In genomic region chr2:156493766-156494165, GRCm38 (mm10) we compare ENCODE assay signal across 13 mouse cellular contexts. TPM values are rescaled to one million over a fixed set of nuclear protein-coding genes. Genes with fewer than 3 reads are reported as not detected.
DNase-seq lines count a peak whose midpoint lies in the region; ATAC-seq lines count a peak whose summit lies in the region.
"Had no signal": no experiment of that assay in that cellular context is flagged by ENCODE, and none has a peak within 500 bp of the region (broad histone marks: within the 10 kb centered on the region; RNA-seq: fewer than 3 reads in every experiment).

No protein-coding gene starts in this region.

- no peaks in the 10 kb centered on the region for H3K27me3 ChIP-seq in heart, embryonic 10.5 days (ENCODE audit: insufficient read depth, poor library complexity, severe bottlenecking)
- no peaks in the 10 kb centered on the region for H3K27me3 ChIP-seq in neural tube, embryonic 11.5 days (ENCODE audit: control insufficient read depth, insufficient read depth, low read length)
- H3K27me3 ChIP-seq in liver, embryonic 15.5 days: no peaks in the 10 kb centered on the region
- H3K27me3 ChIP-seq: intestine, embryonic 15.5 days had no signal

- WGBS in heart, embryonic 10.5 days: 54% methylated on average over 9 of the region's 9 CpGs
- 43% methylated on average over 9 of the region's 9 CpGs for WGBS in neural tube, embryonic 11.5 days
- WGBS in liver, embryonic 15.5 days (ENCODE audit: insufficient replicate concordance): 56% methylated on average over 9 of the region's 9 CpGs

- no peak overlapping the region; the same call in 1 of the 2 replicates for H3K9ac ChIP-seq in neural tube, embryonic 11.5 days (ENCODE audit: low read length)
- H3K9ac ChIP-seq in liver, embryonic 15.5 days: peak overlapping the region; percentile 49
- H3K9ac ChIP-seq: intestine, embryonic 15.5 days had no signal

- H3K9me3 ChIP-seq in heart, embryonic 10.5 days: no peaks in the 10 kb centered on the region
- no peaks in the 10 kb centered on the region for H3K9me3 ChIP-seq in neural tube, embryonic 11.5 days (ENCODE audit: control insufficient read depth, low read length)
- H3K9me3 ChIP-seq in liver, embryonic 15.5 days (replicated peaks): no peaks in the 10 kb centered on the region
- H3K9me3 ChIP-seq: intestine, embryonic 15.5 days had no signal

- peaks cover 42% of the 10 kb centered on the region for H3K4me1 ChIP-seq in heart, embryonic 10.5 days
- peaks cover 7% of the 10 kb centered on the region; the same call in 1 of the 2 replicates for H3K4me1 ChIP-seq in neural tube, embryonic 11.5 days (ENCODE audit: control insufficient read depth, insufficient read depth, low read length)
- H3K4me1 ChIP-seq in liver, embryonic 15.5 days (replicated peaks): peaks cover 60% of the 10 kb centered on the region

- no peak overlapping the region for H3K4me2 ChIP-seq in neural tube, embryonic 11.5 days (ENCODE audit: low read depth)
- peak overlapping the region; percentile 63 for H3K4me2 ChIP-seq in liver, embryonic 15.5 days
- H3K4me2 ChIP-seq: intestine, embryonic 15.5 days had no signal

- no peak overlapping the region for H3K4me3 ChIP-seq in heart, embryonic 10.5 days
- H3K4me3 ChIP-seq in neural tube, embryonic 11.5 days (ENCODE audit: low read depth, low read length): no peak overlapping the region
- H3K4me3 ChIP-seq in liver, embryonic 15.5 days (replicated peaks): peak overlapping the region; percentile 32
- H3K4me3 ChIP-seq: intestine, embryonic 15.5 days had no signal

- DNase-seq in heart, embryonic 10.5 days (ENCODE audit: low spot score): no peak
- DNase-seq in heart, postnatal 14 days: no peak
- DNase-seq in neural tube, embryonic 11.5 days (ENCODE audit: low spot score): peak; percentile 32
- DNase-seq in neural tube, embryonic 10.5 days (ENCODE audit: extremely low spot score, low spot score): no peak
- no peak for DNase-seq in spleen, adult 12 weeks (ENCODE audit: low spot score)
- no peak for DNase-seq in Muller cell, postnatal 12 days (ENCODE audit: inconsistent ontology term)
- DNase-seq in MN1 (ENCODE audit: low spot score): no peak
- DNase-seq: gastrocnemius, postnatal 14 days; right cerebral cortex, postnatal 4 days had no signal

- peaks cover 11% of the 10 kb centered on the region for H3K36me3 ChIP-seq in heart, embryonic 10.5 days
- H3K36me3 ChIP-seq in neural tube, embryonic 11.5 days (ENCODE audit: control insufficient read depth, insufficient read depth, low read length): no peaks in the 10 kb centered on the region; the same call in 1 of the 2 replicates
- no peaks in the 10 kb centered on the region for H3K36me3 ChIP-seq in liver, embryonic 15.5 days (replicated peaks)

- intact Hi-C loops in heart, postnatal 14 days (cut with DNase I): no loop called here

- no peak for ATAC-seq in neural tube, embryonic 11.5 days (ENCODE audit: insufficient read depth, low FRiP score, low TSS enrichment)
- ATAC-seq in liver, embryonic 15.5 days (ENCODE audit: insufficient read depth): no peak
- ATAC-seq: CD4-positive, CD25-positive, alpha-beta regulatory T cell, adult 4 months had no signal

- peak overlapping the region; percentile 59 for H3K27ac ChIP-seq in heart, embryonic 10.5 days
- no peak overlapping the region for H3K27ac ChIP-seq in neural tube, embryonic 11.5 days (ENCODE audit: low read depth, low read length)
- peak overlapping the region; percentile 99 for H3K27ac ChIP-seq in liver, embryonic 15.5 days (replicated peaks)
- H3K27ac ChIP-seq: intestine, embryonic 15.5 days; kidney, postnatal 0 days had no signal

RNA-seq across cellular contexts. Expression of gene Aar2, which starts 53.6 kb away (rescaled TPM):
- 28.0 and 31.8 TPM in 2 replicates for polyA plus RNA-seq in heart, embryonic 10.5 days (2016; fragmentation: Nextera tagmentation; extraction: Ambion mirVana)
- 10 to 100 TPM; 18.8 to 19.5 TPM for total RNA-seq in heart, postnatal 14 days (2021)
- polyA plus RNA-seq in neural tube, embryonic 11.5 days (2014; fragmentation: Nextera tagmentation; extraction: Ambion mirVana): 52.7 and 52.9 TPM in 2 replicates
- 12.2 and 12.3 TPM in 2 replicates for polyA plus RNA-seq in liver, embryonic 15.5 days (2015; fragmentation: Nextera tagmentation; extraction: Ambion mirVana)
